Mouse (Mus musculus): ENCODE measurements around the gene Usp43. TPM values are rescaled to one million over a fixed set of nuclear protein-coding genes. Genes with fewer than 3 reads are reported as not detected.
A peak's percentile ranks its signal among the peaks of the same experiment; 100 is the strongest.

The Usp43 gene
- polyA plus RNA-seq, 1 experiment = not detected

DNA sequence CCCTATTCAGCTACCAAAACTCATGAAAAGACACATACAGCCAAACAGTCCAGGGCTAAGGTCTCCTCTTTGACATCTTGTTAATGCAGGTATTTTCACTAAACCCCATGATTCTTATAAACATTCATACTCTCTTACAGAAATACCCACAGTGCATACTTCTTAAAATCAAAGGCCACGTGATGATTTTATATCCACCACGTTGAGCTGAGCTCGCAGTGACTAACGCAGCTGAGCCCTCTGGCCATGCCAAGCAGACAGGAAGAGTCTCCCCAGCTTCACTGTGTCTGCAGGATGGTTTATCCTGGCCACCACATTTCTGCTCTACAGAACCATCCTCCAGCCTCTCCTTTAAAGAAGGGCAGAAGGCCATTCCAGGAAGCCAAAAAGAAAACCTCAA is 18.2 kb downstream of the Usp43 start:
- no peaks in the 10 kb centered on the region for H3K4me1 ChIP-seq (ENCODE audit: control insufficient read depth, insufficient read depth, low read length)
- H3K4me3 ChIP-seq (ENCODE audit: insufficient read depth, low read length) = no peak overlapping the region
- H3K27ac ChIP-seq (ENCODE audit: insufficient read depth, low read depth, low read length) = no peak overlapping the region
- TF ChIP-seq CTCF (IDR thresholded peaks at IDR 0.05; ENCODE audit: low read depth, low read length) (no peak), POLR2A (IDR thresholded peaks at IDR 0.05; ENCODE audit: borderline replicate concordance, low read depth, low read length) (no peak)

DNA sequence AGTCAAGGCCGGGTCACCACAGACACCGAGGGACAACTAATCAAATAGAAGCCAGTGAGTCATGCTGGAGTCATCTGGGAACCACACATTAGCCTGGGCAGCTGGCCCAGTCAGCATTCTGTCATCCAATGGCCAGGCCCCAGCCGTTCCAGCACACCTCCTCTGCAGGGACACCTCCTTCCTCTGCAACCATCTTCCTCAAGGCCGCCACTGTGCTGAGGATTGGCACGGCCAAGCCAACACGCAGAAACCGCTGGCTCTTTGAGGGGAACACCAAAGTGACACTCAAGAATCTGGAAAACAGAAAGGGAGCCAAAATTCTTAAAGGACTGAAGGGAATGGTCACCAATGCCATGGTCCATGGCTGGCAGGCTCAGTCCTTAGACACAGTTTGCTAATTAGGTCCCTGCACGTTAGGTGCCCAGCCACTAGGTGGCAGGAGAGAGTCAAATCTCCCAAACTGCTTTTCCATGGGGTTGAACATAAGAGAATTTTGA is 24.8 kb downstream of the Usp43 start:
- H3K27ac ChIP-seq (ENCODE audit: insufficient read depth, low read depth, low read length) = no peak overlapping the region
- TF ChIP-seq POLR2A (IDR thresholded peaks at IDR 0.05; ENCODE audit: borderline replicate concordance, low read depth, low read length) (no peak), CTCF (IDR thresholded peaks at IDR 0.05; ENCODE audit: low read depth, low read length) (peak; percentile 57)
- H3K4me3 ChIP-seq (ENCODE audit: insufficient read depth, low read length) = no peak overlapping the region
- H3K4me1 ChIP-seq (ENCODE audit: control insufficient read depth, insufficient read depth, low read length) = peaks cover 8% of the 10 kb centered on the region

- TF ChIP-seq POLR2A (IDR thresholded peaks at IDR 0.05; ENCODE audit: borderline replicate concordance, low read depth, low read length) (no peak), CTCF (IDR thresholded peaks at IDR 0.05; ENCODE audit: low read depth, low read length) (no peak)
- H3K4me1 ChIP-seq (ENCODE audit: control insufficient read depth, insufficient read depth, low read length) = peaks cover 8% of the 10 kb centered on the region
- H3K4me3 ChIP-seq (ENCODE audit: insufficient read depth, low read length) = no peak overlapping the region
- no peak overlapping the region for H3K27ac ChIP-seq (ENCODE audit: insufficient read depth, low read depth, low read length)
Measured at GRCm38 (mm10) chr11:67895641-67896040, 26.3 kb downstream of the Usp43 start.

DNA sequence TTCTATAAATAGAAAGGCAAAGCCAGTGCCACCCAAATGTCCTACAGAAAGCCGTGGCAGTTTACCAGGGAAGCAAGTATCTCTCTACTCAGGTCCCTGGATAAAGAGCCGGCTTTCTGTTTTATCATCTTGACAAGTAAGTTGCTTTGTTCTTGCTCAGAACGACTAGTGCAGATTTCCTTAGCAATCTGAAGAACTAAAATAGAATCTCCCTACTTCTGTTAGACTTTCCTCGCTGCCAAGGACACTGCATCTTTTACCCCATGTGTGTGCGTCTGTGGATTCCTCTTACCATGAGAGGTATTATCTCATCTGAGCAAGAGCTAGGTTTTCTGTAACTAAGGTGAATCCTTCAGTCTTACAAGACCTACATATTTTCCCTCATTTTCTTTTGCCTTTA is 33.4 kb downstream of the Usp43 start:
- no peak for TF ChIP-seq CTCF (IDR thresholded peaks at IDR 0.05; ENCODE audit: low read depth, low read length)
- TF ChIP-seq POLR2A (IDR thresholded peaks at IDR 0.05; ENCODE audit: borderline replicate concordance, low read depth, low read length) = no peak
- H3K4me1 ChIP-seq (ENCODE audit: control insufficient read depth, insufficient read depth, low read length) = no peaks in the 10 kb centered on the region
- no peak overlapping the region for H3K27ac ChIP-seq (ENCODE audit: insufficient read depth, low read depth, low read length)
- no peak overlapping the region for H3K4me3 ChIP-seq (ENCODE audit: insufficient read depth, low read length)

DNA sequence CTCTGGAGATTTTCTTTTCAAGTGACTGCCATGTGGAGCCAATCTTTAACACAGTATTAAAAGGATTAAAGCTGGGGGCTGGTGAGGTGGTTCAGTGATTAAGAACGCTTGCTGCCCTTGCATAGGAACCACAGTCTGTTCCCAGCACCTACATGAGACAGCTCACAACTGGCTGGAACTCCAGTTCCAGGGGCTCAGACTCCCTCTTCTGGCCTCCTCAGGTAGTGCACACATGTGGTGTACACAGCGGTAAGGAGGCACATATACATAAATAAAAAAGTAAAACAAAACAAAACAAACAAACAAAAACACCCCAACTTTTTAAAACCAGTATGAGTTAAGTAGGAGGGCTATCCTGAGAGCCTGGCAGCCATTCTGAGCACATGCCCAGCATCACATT is 36.0 kb downstream of the Usp43 start:
- H3K4me1 ChIP-seq (ENCODE audit: control insufficient read depth, insufficient read depth, low read length) = no peaks in the 10 kb centered on the region
- H3K27ac ChIP-seq (ENCODE audit: insufficient read depth, low read depth, low read length) = no peak overlapping the region
- no peak overlapping the region for H3K4me3 ChIP-seq (ENCODE audit: insufficient read depth, low read length)
- TF ChIP-seq POLR2A (IDR thresholded peaks at IDR 0.05; ENCODE audit: borderline replicate concordance, low read depth, low read length) = no peak
- no peak for TF ChIP-seq CTCF (IDR thresholded peaks at IDR 0.05; ENCODE audit: low read depth, low read length)

DNA sequence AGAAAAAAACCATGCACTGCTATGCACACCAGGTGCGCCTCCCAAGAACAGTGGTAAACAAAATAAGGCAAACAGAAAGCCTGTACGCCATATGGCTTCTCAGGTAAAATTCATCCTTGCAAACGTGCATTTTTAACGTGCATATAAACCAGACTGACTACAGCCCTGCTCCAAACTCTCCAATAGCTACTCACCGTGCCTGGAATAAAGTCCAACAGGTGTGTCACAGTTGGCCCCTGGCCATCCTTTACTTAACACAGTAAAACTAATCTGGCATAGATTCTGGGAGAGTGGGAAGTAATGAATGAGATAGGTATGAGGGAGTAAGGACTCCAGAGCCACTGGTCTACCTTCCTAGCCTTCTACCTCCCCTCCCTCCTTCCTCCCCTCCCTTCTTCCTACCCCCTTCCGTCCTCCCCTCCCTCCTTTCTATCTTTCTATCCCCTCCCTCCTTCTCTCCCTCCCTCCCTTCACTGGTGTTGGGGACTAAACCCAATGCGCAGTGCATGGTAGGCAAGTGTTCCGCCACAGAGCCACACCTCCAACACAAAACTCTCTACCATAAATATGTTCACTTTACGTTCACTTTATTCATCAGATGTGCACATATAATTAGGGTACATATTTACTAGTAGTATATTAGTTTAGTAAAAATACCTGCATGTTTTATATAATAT is 56.3 kb downstream of the Usp43 start:
- TF ChIP-seq CTCF (IDR thresholded peaks at IDR 0.05; ENCODE audit: low read depth, low read length) (no peak), POLR2A (IDR thresholded peaks at IDR 0.05; ENCODE audit: borderline replicate concordance, low read depth, low read length) (no peak)
- Histone ChIP-seq H3K4me1 (ENCODE audit: control insufficient read depth, insufficient read depth, low read length) (no peaks in the 10 kb centered on the region), H3K4me3 (ENCODE audit: insufficient read depth, low read length) (no peak overlapping the region), H3K27ac (ENCODE audit: insufficient read depth, low read depth, low read length) (no peak overlapping the region)

DNA sequence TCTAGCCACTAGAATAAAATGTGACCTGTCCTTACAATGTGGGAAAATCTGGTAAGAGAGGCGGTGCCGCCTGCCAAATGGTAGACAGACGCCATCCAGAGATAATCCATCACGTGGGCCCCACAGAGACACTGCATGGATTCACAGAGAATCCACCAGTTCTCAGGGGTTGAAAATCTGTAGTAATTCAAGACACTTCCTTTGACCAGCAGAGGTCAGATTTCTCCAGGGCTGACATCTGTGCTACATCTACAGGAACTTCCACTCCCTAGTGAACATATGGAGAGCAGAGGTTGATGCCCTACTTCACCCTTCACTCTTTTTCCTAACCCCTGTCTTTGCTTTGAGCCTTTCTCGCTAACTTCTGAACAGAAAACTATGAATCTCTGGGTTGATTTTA is 56.9 kb downstream of the Usp43 start:
- TF ChIP-seq POLR2A (IDR thresholded peaks at IDR 0.05; ENCODE audit: borderline replicate concordance, low read depth, low read length) (no peak), CTCF (IDR thresholded peaks at IDR 0.05; ENCODE audit: low read depth, low read length) (no peak)
- Histone ChIP-seq H3K4me1 (ENCODE audit: control insufficient read depth, insufficient read depth, low read length) (no peaks in the 10 kb centered on the region), H3K4me3 (ENCODE audit: insufficient read depth, low read length) (no peak overlapping the region), H3K27ac (ENCODE audit: insufficient read depth, low read depth, low read length) (no peak overlapping the region)

- Histone ChIP-seq H3K4me3 (ENCODE audit: insufficient read depth, low read length) (no peak overlapping the region), H3K27ac (ENCODE audit: insufficient read depth, low read depth, low read length) (no peak overlapping the region), H3K4me1 (ENCODE audit: control insufficient read depth, insufficient read depth, low read length) (no peaks in the 10 kb centered on the region)
- TF ChIP-seq CTCF (IDR thresholded peaks at IDR 0.05; ENCODE audit: low read depth, low read length) (no peak), POLR2A (IDR thresholded peaks at IDR 0.05; ENCODE audit: borderline replicate concordance, low read depth, low read length) (no peak)
Measured at GRCm38 (mm10) chr11:67861399-67861838, 60.5 kb downstream of the Usp43 start.

- H3K4me1 ChIP-seq (ENCODE audit: control insufficient read depth, insufficient read depth, low read length) = no peaks in the 10 kb centered on the region
- TF ChIP-seq POLR2A (IDR thresholded peaks at IDR 0.05; ENCODE audit: borderline replicate concordance, low read depth, low read length) = no peak
- no peak for TF ChIP-seq CTCF (IDR thresholded peaks at IDR 0.05; ENCODE audit: low read depth, low read length)
- no peak overlapping the region for H3K4me3 ChIP-seq (ENCODE audit: insufficient read depth, low read length)
- no peak overlapping the region for H3K27ac ChIP-seq (ENCODE audit: insufficient read depth, low read depth, low read length)
Measured at GRCm38 (mm10) chr11:67860743-67861398, 61.1 kb downstream of the Usp43 start.

DNA sequence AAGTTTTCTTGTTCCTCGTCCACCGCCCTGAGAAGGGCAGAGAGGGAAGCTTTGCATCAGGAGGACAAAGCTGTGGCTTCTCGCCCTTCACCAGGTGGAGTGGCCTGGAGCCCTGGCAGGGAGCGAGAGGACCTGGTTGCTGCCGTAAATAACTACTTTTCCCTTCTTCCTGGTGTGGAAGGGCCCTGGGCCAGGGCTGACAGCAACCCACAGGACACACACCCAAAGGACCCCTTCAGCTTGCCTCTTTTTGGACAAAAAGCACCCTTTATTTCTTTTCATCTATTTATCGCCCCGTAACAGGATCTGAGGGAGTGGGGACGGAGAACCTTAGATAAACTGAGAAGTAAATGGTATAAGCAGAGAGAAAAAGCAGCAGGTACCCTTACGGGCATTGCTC is 63.4 kb downstream of the Usp43 start:
- TF ChIP-seq POLR2A (IDR thresholded peaks at IDR 0.05; ENCODE audit: borderline replicate concordance, low read depth, low read length) = no peak
- TF ChIP-seq CTCF (IDR thresholded peaks at IDR 0.05; ENCODE audit: low read depth, low read length) = no peak
- H3K27ac ChIP-seq (ENCODE audit: insufficient read depth, low read depth, low read length) = no peak overlapping the region
- no peaks in the 10 kb centered on the region for H3K4me1 ChIP-seq (ENCODE audit: control insufficient read depth, insufficient read depth, low read length)
- no peak overlapping the region for H3K4me3 ChIP-seq (ENCODE audit: insufficient read depth, low read length)
